Mouse (Mus musculus) liver, postnatal 0 days (tissue): ENCODE results near the gene Ptpn22.

Source experiments
- CTCF ChIP-seq: sonication (generic); IDR thresholded peaks from 2 replicates; pipeline ENCODE4 v1.5.1; 2016; ENCODE audit warnings: antibody characterized with exemption, low read depth
- EP300 ChIP-seq: IDR thresholded peaks from 2 replicates; pipeline ENCODE4 v1.6.1; 2016; ENCODE audit warnings: antibody characterized with exemption, low read depth, mild to moderate bottlenecking

DNA sequence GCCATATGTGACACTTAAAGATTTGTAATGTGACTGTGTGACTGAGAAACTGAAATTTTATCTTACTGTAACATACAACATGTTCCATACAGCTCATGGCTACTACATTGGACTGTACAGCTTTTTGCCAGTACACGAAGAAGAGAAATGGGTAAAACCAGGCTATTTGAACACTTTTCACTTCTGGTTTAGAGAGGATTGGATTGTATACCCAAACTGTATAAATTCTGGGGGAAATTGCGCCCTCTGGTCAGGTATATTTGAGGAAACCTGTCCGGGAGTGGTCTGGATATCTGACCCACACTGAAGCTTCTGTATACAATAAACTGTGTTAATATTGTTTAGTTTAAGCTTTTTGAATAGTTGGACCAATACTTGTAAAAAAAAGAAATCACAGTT is 57.2 kb downstream of the Ptpn22 start:
- no peak for TF ChIP-seq EP300
- no peak for TF ChIP-seq CTCF
